Mouse (Mus musculus): ENCODE results near the gene Zfp37.

GRCm38 (mm10) chr4:62277222-62277621 is 46.4 kb upstream of the Zfp37 start:
- TF ChIP-seq CTCF (IDR thresholded peaks at IDR 0.05; ENCODE audit: extremely low read depth, insufficient read length, insufficient replicate concordance, low read depth, low read length) (no peak), POLR2A (IDR thresholded peaks at IDR 0.05; ENCODE audit: low read depth, low read length) (no peak)
